Mouse (Mus musculus): ENCODE measurements around the gene Tbrg1.

GRCm38 (mm10) chr9:37616770-37617169 lies 40.3 kb downstream of the Tbrg1 start:
- TF ChIP-seq HCFC1 (IDR thresholded peaks at IDR 0.05; ENCODE audit: borderline replicate concordance, insufficient read depth, low read length) (no peak), ZC3H11A (IDR thresholded peaks at IDR 0.05; ENCODE audit: borderline replicate concordance, low read depth, low read length) (peak; percentile 92), MAFK (IDR thresholded peaks at IDR 0.05; ENCODE audit: insufficient read depth, low read depth, low read length) (no peak)

All from ES-E14 (cell line).